Mouse (Mus musculus) olfactory bulb, adult 2 months (tissue): ENCODE measurements around the gene Cdh4.

Experiments
- CTCF ChIP-seq: fragments of 200-500 bp; IDR thresholded peaks from 2 replicates; pipeline ENCODE4 v1.5.1; 2012; ENCODE audit warnings: low read depth, mild to moderate bottlenecking, low read length, moderate library complexity; ENCODE audit not compliant: insufficient read depth
- POLR2A ChIP-seq: fragments of 200-500 bp; IDR thresholded peaks from 2 replicates; pipeline ENCODE4 v1.6.1; 2012; ENCODE audit warnings: mild to moderate bottlenecking, low read depth, low read length, moderate library complexity; ENCODE audit not compliant: insufficient read depth

DNA sequence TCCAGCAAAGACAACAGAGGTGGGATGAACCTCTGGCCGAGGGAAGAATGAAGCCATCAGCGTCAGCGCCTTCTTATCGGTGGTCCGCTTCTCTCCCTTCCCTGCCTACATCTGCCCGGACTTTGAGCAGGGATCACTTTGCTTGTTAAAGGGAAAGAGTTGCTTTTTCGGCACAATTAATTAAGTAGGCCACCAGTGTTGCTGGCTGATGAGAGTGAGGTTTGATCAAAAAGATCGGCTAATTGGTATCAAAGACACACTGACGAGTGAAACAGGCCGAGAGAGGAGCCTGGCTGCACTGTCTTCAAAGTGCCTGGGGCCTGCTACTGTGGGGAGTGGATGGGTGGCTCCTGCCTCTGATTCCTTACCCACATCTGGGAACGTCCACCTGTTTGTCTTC, 49.7 kb downstream of the Cdh4 start:
- no peak for TF ChIP-seq CTCF
- TF ChIP-seq POLR2A, result no peak
